Mouse (Mus musculus) erythroid progenitor cell, adult 5-6 weeks (primary cell): ENCODE measurements at regions not wholly inside any gene's neighbourhood (a gene's known extent, or its start where the extent isn't known, plus 50 kb on each side); places are given as distances from the start of the nearest gene placed in this dataset.

Experiments
- ATAC-seq: replicated peaks from 2 replicates; pipeline ENCODE4 v1.8.0; 2016; ENCODE audit warnings: moderate number of reproducible peaks, mild to moderate bottlenecking, moderate TSS enrichment, inconsistent platforms; ENCODE audit not compliant: poor library complexity, low FRiP score, severe bottlenecking

- no peak for ATAC-seq
Observed at GRCm38 (mm10) chr13:34576392-34576791, 76.9 kb downstream of the Pxdc1 start.

- ATAC-seq, result no peak
Observed at GRCm38 (mm10) chr13:34575997-34576314, 77.3 kb downstream of the Pxdc1 start.

GRCm38 (mm10) chr13:34575179-34575996 is 77.9 kb downstream of the Pxdc1 start:
- no peak for ATAC-seq

- no peak for ATAC-seq
Observed at GRCm38 (mm10) chr13:34569312-34569711, 84.0 kb downstream of the Pxdc1 start.

DNA sequence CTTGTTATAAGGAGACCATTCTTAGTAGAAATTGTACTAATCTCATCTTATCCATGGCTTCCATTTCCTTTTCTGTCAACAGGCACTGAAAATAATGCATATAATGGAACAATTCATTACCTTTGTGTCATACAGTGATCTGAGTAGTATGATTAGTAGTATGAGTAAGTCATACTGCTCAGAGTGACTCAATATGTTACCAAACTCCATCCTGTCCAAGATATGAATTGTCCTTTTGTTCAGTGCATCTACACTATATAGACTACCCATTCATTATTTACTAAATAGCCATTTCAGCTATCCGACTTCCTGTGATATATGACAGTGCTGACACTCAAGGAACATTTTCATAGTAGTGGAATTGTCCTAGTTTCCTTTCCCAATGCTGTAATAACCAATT is 86.6 kb downstream of the Pxdc1 start:
- ATAC-seq, result no peak

GRCm38 (mm10) chr13:34550130-34550884 is 103.0 kb downstream of the Pxdc1 start:
- no peak for ATAC-seq

GRCm38 (mm10) chr13:34540646-34541045 is 112.6 kb downstream of the Pxdc1 start:
- no peak for ATAC-seq

- ATAC-seq, result no peak
Observed at GRCm38 (mm10) chr13:34533896-34534295, 119.4 kb downstream of the Pxdc1 start.

DNA sequence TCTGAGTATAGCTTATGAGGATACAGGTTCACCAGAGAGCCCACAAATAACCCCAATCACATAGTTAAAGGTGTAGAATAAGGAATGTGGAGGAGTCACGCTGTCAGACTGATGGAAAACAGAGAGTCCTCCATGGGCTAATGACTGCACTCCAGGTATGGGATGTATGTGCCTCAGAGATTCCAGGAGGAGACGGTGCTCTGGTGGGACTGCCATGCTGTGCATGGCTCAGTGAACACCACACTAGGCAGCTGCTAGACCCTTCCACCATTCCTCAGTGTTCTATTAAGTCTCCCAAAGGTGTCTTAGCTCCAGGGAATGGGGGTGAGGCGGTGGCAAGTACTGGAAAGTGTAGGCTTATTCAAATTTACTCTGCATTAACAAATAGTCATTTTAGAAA is 142.0 kb downstream of the Pxdc1 start:
- ATAC-seq, result no peak

DNA sequence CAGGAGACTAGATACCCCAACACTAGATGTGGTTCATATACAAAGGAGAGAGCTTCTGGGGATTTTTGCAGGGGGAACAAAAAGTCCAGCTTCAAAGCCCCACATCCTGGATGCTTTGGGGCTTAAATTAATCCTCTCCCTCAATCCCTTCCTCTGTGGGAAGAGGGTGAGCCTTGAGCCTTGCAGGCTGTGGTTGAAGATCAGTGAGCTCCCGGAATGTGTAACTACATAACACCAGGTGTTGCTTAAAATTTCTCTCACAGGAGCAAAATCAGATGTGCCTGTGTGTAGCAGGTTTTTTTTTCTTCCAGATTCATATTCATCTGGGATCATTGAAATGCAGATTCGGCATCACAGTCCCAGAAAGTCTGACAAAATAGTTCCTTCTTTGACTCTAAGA is 146.1 kb downstream of the Pxdc1 start:
- no peak for ATAC-seq

DNA sequence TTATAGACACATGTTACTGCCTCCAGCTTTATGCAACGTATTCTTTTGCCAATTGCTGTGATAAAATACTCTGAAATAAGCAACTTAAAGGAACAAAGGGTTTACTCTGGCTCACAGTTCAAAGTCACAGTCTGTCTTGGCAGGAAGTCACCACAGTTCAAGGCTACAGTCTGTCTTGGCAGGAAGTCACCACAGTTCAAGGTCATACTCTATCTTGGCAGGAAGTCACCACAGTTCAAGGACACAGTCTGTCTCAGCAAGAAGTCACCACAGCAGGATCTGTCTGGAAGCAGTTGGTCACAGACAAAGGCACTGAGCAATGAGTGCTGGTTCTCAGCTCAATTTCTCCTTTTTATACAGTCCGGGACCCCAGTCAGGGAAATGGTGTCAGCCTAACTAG is 147.4 kb downstream of the Pxdc1 start:
- no peak for ATAC-seq

GRCm38 (mm10) chr13:34504879-34505278 is 148.4 kb downstream of the Pxdc1 start:
- ATAC-seq, result no peak

DNA sequence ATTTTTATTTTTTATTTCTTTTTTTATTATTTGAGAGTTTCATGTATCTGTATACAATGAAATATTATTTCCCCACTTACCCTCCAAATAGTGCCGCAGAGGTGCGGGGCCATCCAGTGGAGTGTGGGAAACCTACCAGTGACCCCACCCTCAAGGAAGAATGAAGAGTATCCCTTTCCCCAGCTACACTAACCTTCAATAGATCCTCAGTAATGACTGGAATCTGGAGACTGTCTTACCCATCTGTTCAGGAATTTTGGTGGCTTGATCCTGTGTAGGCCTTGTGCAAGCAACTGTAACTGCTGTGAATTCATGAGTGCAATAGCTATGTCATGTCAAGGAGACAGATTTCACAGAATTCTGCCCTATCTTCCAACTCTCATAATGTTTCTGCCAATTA is 153.9 kb upstream of the Slc22a23 start:
- ATAC-seq, result no peak

GRCm38 (mm10) chr13:34497667-34498066 is 152.7 kb upstream of the Slc22a23 start:
- ATAC-seq, result no peak

- ATAC-seq, result no peak
Observed at GRCm38 (mm10) chr13:34484831-34485230, 139.8 kb upstream of the Slc22a23 start.

DNA sequence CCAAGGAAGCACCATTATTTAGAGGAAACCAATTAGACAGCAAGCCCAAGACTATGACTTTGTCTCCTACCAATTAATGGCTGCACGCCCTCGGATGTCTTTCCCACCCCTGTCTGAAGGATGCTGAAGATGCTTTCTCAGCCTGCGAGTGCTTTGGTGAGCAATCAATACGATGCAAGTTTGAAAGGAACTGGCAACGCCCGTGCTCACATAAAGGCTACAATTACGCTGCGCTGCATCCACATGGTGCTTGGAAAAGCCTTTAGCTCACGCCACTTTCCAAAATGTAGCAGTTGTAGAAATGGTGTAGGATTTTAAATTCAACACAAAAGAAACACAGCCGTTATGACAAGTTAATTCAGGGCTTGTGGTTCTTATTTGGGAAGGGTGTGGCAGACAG is 136.5 kb upstream of the Slc22a23 start:
- no peak for ATAC-seq

GRCm38 (mm10) chr13:34470410-34470809 is 125.4 kb upstream of the Slc22a23 start:
- ATAC-seq, result no peak

DNA sequence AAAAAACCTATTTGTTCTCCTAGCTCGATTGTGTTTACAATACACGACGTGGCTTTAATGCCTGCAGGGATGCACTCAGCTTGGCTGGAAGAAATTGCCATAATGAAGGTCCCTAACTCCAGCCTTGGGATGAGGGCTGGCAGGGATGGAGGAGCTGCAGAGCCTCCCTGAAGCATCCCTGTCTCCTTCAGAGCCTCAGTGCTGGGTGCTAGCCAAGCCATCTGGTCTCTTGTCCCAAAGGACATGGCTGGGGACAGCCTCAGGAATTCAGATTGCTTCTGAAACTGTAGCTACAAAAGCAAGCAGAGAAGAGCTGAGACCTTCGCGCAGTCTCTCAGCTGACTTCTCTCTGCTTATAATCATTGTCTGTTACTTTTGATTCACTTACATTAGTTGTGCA is 124.6 kb upstream of the Slc22a23 start:
- ATAC-seq, result no peak

- ATAC-seq, result no peak
Observed at GRCm38 (mm10) chr13:34468132-34468748, 123.3 kb upstream of the Slc22a23 start.

DNA sequence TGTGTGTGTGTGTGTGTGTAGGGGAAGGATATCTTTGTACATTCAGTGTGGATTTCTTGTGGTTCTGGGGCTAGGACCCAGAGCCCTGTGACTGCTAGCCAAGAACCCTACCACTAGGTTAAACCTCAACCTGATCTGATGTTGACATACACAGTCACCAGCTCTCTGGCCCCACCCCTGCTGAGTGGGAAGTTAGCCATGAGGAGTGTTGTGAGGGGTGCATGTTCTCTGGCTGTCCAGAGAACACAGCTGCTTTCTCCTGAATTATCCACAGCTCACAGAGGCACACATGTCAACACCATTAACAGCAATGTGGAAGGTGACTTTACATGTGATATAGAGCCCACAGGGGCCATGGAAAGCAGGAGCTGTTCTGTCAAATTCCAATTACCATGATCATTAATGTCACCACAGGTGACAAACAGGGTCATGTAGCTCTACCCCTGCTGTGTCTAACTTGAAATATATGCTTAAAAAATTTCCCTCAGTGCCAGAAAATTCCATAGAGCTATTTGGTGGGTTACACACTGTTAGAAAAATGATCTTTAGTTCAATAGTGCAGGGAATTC is 121.0 kb upstream of the Slc22a23 start:
- no peak for ATAC-seq

DNA sequence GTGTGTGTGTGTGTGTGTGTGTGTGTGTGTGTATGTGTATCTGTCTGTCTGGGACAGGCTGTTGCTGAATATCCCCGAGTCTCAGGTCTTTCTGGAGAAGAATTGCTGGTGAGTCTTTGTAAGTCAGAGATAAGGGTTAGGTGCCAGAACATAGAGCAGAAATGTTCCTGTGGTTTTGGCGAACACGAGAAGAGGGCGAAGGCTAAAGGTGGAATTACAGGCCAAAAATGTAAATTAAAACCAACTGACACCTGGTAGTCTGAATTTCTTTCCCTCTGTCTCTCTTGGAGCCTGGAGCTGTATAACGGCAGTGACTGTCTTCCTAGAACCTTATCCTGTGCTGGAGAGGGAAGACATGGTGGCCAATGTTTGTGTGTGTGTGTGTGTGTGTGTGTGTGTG is 120.5 kb upstream of the Slc22a23 start:
- no peak for ATAC-seq
